Comparison of ENCODE assay signal across 29 mouse cellular contexts in the genomic region with DNA sequence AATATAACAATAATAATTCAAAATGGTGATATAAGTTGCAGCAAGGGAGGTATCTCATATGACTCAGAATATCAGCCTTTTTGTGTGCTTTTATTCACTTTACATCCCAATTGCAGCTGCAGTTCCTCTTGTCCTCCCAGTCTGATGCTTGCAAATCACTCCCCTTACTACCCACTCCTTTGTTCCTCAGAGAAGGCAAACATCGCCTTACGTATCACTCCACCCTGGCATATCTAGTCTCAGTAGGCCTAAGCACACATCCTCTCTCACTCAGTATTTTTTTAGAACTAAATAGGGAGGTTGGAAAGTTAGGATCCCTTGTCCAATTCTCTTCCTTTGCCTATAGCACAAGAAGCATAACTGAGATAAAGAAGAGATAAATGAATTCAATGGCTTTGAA.
"Had no signal": no experiment of that assay in that cellular context is flagged by ENCODE, and none has a peak within 500 bp of the region (broad histone marks: within the 10 kb centered on the region; RNA-seq: fewer than 3 reads in every experiment).

No protein-coding gene starts in this region.

- H3K27ac ChIP-seq: embryonic facial prominence, embryonic 10.5 days; embryonic facial prominence, embryonic 12.5 days; embryonic facial prominence, embryonic 13.5 days; embryonic facial prominence, embryonic 15.5 days; forebrain, embryonic 10.5 days; forebrain, embryonic 12.5 days; forebrain, embryonic 13.5 days; forebrain, embryonic 15.5 days; gastrocnemius, adult 2 months; heart, adult 2 months; heart, embryonic 10.5 days had no signal

- DNase-seq: cerebellum, adult 8-10 months; cerebellum, adult 9-10 months; cerebellum, adult 9-11 months; cerebellum, postnatal 10 days; cerebellum, postnatal 14 days; cerebellum, postnatal 25 days; cerebellum, postnatal 36 days; embryo, embryonic 11 days; forebrain, postnatal 0 days; gastrocnemius, adult 2 months; gastrocnemius, postnatal 14 days; gastrocnemius, postnatal 25 days; gastrocnemius, postnatal 36 days; heart, adult 11 months; heart, adult 18-20 months; heart, adult 2 months had no signal

- H3K4me1 ChIP-seq: embryonic facial prominence, embryonic 10.5 days; embryonic facial prominence, embryonic 12.5 days; embryonic facial prominence, embryonic 13.5 days; embryonic facial prominence, embryonic 15.5 days; forebrain, embryonic 10.5 days; forebrain, embryonic 12.5 days; forebrain, embryonic 13.5 days; forebrain, embryonic 15.5 days; heart, embryonic 10.5 days; heart, embryonic 12.5 days had no signal

- H3K4me3 ChIP-seq: embryonic facial prominence, embryonic 10.5 days; embryonic facial prominence, embryonic 12.5 days; embryonic facial prominence, embryonic 13.5 days; embryonic facial prominence, embryonic 15.5 days; erythroblast, embryonic 14.5 days; forebrain, embryonic 10.5 days; forebrain, embryonic 12.5 days; forebrain, embryonic 13.5 days; forebrain, embryonic 15.5 days; gastrocnemius, adult 2 months; heart, adult 2 months; heart, embryonic 10.5 days; heart, embryonic 12.5 days had no signal

- ATAC-seq: forebrain, embryonic 13.5 days; forebrain, embryonic 14.5 days; forebrain, embryonic 15.5 days; forebrain, embryonic 16.5 days; forebrain, postnatal 0 days had no signal
